Mouse (Mus musculus) hematopoietic multipotent progenitor cell, adult 10-12 weeks (in vitro differentiated cells): ENCODE results near the gene 1700080E11Rik. TPM values are rescaled to one million over a fixed set of nuclear protein-coding genes. Genes with fewer than 3 reads are reported as not detected.

ENCODE experiments used
- polyA plus RNA-seq: library from polyadenylated mRNA; stranded (reverse); fragments of >175 nt; gene quantifications from 2 replicates; pipeline ENCODE4 v1.2.3, GENCODE M21; 2012; ENCODE audit warnings: low replicate concordance

Gene 1700080E11Rik
- not detected in 2 replicates for polyA plus RNA-seq

GRCm38 (mm10) chr9:105144992-105145391, at the start of gene 1700080E11Rik:
1700080E11Rik (minus strand) TSS chr9:105145092.

GRCm38 (mm10) chr9:105131253-105132001, 13.5 kb downstream of the 1700080E11Rik start, which contains the start of gene Nudt16:
Nudt16 (minus strand) TSS chr9:105131824.

Other genes with a start within 250 kb of the 1700080E11Rik start
- 16.4 and 21.5 TPM in 2 replicates for gene Mrpl3, start 91.9 kb downstream of the 1700080E11Rik start, polyA plus RNA-seq
- 27.8 and 74.3 TPM in 2 replicates for gene Nudt16, start 13.3 kb downstream of the 1700080E11Rik start, polyA plus RNA-seq